Mouse (Mus musculus): ENCODE data around the gene Pkdcc.

The Pkdcc gene

DNA sequence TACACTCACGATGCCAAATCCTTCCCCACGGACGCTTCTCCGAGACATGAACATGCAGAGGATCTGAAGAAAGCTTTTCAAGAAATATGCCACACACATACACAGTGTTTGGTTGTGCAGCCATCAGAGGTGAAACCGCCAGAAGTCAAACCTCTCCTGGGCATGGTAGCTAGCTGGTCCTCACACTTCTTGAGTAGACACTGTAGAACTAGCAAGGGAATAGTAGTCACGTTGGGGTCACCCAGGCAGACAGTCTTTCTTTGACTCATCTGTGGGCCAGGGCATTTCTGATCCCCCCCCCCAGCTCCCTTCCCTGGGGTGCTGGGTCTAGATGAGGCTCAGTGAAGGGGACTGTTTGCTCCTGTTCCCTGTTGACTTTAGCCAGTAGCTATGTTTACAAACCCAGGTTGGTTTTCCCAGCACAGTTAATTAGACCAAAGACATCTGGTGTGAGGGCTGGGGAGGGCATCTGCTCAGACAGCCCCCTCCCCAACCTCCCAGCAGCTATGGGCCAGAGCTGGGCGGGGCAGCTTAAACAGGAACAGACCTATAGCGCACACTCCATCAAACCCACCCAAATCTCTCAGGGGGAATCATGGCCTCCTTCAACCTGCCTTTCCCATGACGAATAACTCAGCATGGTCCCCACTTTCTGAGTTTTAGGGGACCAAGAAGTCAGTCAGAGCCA is 1.7 kb upstream of the Pkdcc start:
- DNase-seq (ENCODE audit: low spot score), result no peak

DNA sequence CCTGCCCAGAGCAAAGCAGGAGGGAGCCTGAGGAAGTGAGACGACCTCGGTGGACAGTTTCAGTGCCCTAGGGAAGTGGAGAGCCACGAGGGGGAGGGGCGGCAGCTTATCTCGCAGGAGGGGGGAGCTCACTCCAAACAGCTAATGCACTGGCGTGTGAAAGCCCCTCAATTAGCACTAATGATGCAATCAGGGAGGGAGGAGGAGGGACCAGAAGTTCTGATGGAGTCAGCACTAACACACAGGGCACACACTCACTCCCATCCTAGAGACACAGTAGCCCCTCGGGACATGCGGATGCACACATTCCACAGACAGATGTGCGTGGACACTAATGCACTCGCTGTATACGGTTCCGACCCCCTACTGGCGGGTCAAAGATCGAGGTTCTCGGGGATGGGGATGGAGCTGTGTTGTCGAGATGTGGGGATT is 915 bp upstream of the Pkdcc start:
- DNase-seq (ENCODE audit: low spot score), result no peak

GRCm38 (mm10) chr17:83215529-83216244 is 595 bp downstream of the Pkdcc start:
- no peak for DNase-seq (ENCODE audit: low spot score)

GRCm38 (mm10) chr17:83216251-83216919 is 1.3 kb downstream of the Pkdcc start:
- no peak for DNase-seq (ENCODE audit: low spot score)

GRCm38 (mm10) chr17:83218189-83218588 is 3.1 kb downstream of the Pkdcc start:
- DNase-seq (ENCODE audit: low spot score), result no peak

- no peak for DNase-seq (ENCODE audit: low spot score)
Measured at GRCm38 (mm10) chr17:83218722-83219121, 3.6 kb downstream of the Pkdcc start.

DNA sequence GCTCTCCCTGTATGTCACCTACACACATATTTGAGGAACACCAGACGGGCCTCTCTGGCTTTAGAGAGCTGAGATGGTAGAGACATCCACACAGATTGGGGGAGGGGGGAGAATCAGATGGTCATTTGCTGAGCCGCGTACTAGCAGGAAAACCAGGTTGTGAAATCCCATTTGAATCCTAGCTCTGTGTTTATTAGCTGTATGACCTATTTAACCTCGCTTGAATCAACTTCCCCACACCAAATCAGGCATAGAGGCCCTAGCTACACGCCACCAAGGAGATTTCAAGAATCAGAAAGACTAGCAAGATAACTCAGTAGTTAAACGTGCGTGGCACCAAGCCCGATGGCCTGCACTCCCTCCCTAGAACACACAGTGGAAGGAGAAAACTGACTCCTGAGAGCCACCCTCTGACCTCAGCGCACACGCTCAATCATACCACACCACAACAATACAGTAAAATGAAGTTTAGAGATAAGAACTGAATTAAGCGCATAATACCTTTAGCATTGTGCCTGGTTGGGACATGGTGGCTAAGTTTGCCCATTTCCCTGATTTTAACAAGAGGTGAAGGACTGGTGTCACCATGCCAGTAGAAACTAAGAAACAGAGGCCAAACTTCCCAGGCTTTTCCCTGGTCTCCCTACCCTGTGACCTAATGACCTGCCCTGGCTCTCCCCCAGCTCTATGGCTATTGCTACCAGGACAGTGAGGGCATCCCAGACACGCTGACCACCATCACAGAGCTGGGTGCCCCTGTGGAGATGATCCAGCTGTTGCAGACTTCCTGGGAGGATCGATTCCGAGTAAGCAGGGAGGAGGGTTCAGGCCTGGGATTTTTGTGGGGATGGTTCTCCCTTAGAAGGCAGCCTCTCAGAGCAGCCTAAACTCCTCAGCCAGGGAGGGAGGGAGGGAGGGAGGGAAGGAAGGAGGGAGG is 4.5 kb downstream of the Pkdcc start:
- DNase-seq (ENCODE audit: low spot score), result no peak

DNA sequence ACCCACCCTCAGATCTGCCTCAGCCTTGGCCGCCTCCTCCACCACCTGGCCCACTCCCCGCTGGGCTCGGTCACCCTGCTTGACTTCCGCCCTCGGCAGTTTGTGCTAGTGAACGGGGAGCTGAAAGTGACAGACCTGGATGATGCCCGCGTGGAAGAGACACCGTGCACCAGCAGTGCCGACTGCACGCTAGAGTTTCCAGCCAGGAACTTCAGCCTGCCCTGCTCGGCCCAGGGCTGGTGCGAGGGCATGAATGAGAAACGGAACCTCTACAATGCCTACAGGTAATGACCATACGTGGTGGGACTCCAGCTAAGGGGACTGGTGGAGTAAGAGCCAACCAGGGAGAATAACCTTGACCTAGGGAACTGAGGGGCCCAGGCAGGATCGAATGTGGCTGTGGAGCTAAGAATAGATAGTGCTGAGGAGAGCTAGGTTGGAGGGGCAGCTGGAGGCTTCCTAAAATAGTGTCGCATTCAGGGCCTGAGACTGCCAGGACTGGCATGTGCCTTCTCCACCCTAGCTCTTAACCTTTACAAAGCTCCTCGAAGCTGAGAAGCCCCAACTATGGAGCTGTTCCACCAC is 6.0 kb downstream of the Pkdcc start:
- DNase-seq (ENCODE audit: low spot score), result no peak

DNA sequence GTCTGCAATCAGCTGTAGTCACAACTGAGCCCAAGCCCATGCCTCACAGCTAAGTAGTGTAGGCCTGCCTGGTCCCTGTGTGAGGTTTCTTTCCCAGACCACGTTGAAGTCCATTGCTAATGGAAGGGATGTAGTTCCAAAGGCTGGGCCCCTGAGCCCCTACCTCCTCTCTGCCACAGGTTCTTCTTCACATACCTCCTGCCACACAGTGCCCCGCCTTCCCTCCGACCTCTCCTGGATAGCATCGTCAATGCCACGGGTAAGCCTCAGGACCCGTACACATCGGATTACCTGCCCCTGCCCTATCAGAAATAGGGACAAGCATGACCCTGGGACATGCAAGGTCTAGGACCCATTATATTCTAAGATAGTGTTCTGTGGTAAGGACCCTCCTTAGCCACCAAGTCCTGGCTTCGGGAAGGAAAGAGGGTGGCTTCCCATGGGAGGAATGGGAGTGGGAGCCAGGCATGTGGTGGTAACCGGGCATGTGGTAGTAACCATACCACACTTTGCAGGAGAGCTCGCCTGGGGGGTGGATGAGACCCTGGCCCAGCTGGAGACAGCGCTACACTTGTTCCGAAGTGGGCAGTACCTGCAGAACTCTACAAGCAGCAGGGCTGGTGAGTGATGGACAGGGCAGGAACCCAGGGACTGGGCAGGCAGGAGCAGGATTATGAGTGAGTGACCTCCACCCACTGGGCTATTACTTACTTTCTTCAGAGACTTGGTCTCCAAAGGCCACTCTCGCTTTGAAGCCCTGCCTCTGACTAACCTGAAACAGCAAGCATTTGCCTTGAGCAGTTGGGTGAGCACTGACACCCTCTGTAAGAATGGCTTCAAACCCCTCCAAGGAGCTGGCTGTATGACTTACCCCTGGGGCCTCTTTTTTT is 6.8 kb downstream of the Pkdcc start:
- DNase-seq (ENCODE audit: low spot score), result no peak

GRCm38 (mm10) chr17:83222705-83223104 is 7.6 kb downstream of the Pkdcc start:
- DNase-seq (ENCODE audit: low spot score), result no peak

DNA sequence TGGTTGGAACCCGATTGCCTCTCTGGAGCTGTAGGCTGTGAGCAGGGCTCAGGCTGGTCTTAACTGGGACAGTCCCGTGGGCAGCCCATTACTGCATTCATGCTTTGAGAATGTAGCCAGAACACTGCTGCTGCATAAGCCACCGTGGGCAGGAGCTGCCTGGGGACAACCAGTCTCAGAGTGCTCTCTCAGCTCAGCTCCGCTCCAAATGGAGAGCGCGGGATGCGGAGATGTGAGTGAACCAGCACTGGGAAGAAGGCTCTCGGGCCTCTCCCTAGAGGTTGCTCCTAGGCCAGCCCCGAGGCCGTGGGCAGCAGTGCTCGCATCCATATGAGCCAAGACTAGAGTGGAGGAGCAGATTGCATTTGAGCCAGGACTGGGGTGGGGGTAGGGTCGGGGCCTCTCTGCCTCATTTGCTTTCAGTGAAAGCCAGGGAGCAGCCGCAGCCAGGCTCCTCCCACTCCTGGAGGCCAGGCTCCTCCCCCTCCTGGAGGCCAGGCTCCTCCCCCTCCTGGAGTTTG is 9.4 kb downstream of the Pkdcc start:
- no peak for DNase-seq (ENCODE audit: low spot score)

DNA sequence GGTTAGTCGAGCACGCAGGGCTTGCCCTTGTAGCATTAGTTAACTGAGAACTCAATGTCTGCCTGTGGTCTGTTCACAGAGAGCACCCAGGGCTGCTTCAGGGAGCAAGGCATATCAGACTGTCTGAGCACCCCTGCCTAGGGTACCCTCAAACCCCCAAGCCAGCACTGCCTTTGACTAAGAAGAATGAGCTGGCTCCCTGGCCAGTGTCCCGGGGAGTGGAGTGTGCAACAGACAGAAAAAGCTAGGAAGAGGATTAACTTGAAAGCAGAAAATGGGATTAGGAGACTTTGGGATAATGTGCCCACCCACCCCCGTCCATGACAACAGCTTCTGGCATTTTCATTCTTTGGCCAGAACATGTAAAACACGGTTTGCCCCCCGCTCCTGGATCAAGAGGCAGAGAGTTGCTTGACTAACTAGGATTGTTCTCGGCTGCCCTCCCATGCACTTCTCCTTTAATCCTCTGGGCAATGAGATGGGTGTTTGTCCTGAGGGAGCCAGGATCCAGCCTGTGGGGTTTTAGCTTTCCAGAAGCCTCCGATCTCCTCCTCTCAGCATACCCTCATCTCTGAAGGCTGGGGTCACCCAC is 11.4 kb downstream of the Pkdcc start:
- DNase-seq (ENCODE audit: low spot score), result no peak

GRCm38 (mm10) chr17:83231357-83231756 is 16.3 kb downstream of the Pkdcc start:
- no peak for DNase-seq (ENCODE audit: low spot score)

- DNase-seq (ENCODE audit: low spot score), result no peak
Measured at GRCm38 (mm10) chr17:83235227-83235626, 20.1 kb downstream of the Pkdcc start.

DNA sequence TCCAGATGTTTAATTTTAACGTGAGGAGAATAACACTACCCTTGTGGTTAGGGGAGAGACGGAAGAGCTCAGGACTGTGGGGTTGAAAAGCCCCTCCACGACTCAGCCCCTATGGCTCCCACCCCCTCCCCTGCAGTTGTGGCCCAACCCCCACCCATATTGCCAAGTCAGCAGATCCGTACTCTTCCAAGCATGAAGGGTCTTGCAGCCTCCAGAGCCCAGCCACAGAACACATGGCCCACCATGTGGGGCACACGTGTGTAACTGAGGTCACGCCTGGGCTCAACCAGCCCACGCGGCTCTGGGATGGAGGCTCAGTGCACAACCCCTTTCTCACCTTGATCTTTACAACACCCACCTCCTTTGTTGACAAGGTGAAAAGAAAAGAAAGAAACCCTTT is 21.1 kb downstream of the Pkdcc start:
- DNase-seq (ENCODE audit: low spot score), result no peak

DNA sequence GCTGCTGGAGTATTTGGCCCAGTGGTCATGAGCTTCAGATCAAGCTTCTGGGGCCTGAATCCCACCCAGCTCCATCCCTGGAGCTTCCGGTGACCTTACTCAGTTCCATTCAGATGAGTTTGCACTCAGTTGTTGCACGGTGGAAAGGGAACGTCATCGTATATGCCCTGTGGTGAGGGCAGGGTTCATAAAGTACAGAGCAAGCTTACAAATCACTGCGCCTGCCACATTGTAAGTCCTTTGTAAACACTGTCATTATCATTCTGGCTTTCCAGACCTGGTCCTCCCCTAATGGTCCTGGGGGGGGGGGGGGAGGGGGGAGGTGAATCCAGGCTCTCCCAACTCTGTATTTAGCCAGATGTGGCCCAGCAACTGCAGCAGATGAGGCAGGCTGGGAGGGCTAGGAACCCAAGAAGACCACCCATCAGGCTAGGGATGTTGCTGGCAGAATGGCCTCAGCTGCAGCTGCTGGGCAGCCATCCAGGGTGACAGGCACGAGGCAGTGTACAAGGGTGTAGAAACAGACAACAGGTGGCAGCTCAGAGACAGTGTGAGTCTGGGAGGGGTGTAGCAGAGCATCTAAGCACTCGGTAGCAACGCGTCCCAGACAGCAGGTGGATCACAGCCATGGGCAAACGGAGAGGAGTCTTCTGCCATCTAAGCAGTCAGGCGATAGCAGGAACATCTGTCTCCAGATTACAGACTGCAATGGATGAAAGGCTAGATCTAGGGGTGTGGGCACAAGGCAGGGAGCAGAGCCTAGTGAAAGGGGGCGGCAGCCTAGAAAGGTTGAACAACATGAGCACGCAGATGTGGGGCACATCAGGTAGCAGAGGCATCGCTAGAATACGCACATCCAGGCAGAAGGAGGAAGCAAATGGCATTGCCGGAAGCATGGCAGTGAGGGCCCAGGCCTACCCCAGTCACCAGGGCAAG is 23.3 kb downstream of the Pkdcc start:
- DNase-seq (ENCODE audit: low spot score), result no peak

GRCm38 (mm10) chr17:83244502-83244901 is 29.4 kb downstream of the Pkdcc start:
- DNase-seq (ENCODE audit: low spot score), result no peak

GRCm38 (mm10) chr17:83245460-83245859 is 30.4 kb downstream of the Pkdcc start:
- DNase-seq (ENCODE audit: low spot score), result no peak

DNA sequence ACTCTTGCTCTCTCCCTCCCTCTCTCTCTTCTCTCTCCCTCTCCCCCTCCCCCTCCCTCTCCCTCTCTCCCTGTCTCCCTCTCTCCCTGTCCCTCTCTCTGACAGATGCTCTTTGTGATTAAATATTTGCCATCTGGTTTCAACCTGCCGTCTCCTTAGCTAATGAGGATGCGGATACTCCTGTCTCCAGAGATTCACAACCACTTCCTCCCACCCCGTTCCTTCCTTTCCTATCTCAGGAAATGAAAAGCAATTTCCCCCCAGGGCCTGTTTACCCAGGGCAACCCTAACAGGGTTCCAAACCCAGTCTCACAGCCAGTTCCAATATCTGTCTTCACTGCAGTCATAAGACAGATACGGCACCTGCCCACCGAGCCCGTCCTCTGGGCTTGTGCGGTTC is 31.0 kb downstream of the Pkdcc start:
- no peak for DNase-seq (ENCODE audit: low spot score)

Data from urinary bladder, postnatal 10 days (tissue).